Mouse (Mus musculus) ES-E14 (cell line): ENCODE measurements around the gene Fam19a3.
"Not testable (repeated sequence)": the region's sequence is repeated elsewhere in the genome, so short reads cannot be mapped to it uniquely, and the experiment has no call there.

Experiments
- CHD2 ChIP-seq: IDR thresholded peaks from 2 replicates; pipeline ENCODE4 v1.6.1; 2014; ENCODE audit warnings: mild to moderate bottlenecking, low read depth, low read length, inconsistent platforms
- MAFK ChIP-seq: IDR thresholded peaks from 2 replicates; pipeline ENCODE4 v1.6.1; 2014; ENCODE audit warnings: mild to moderate bottlenecking, low read depth, low read length, inconsistent platforms; ENCODE audit not compliant: insufficient read depth
- ZNF384 ChIP-seq: IDR thresholded peaks from 2 replicates; pipeline ENCODE4 v1.6.1; 2012; ENCODE audit warnings: low read depth, low read length, inconsistent platforms

DNA sequence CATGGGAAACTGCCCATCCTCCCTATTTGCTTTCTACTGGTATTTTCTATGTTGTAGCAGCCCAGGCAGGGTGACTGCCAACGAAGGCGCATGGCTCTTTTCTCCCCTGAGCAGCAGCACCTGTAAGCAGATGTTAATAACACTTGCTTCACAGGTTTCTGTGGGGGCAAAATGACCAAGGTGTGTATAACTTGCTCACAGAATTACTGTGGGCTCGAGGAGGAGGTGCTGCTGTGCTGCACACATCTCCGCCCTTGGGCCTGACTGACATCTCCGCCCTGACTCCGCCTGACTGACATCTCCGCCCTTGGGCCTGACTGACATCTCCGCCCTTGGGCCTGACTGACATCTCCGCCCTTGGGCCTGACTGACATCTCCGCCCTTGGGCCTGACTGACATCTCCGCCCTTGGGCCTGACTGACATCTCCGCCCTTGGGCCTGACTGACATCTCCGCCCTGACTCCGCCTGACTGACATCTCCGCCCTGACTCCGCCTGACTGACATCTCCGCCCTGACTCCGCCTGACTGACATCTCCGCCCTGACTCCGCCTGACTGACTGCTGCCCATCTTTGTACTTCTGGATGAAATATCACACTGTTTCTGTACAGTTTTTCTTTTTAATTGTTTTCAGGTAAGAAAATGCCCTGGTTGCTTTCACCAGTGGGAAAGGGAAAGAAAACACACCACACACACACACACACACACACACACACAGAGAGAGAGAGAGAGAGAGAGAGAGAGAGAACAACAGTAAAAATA, 19.4 kb downstream of the Fam19a3 start:
- not testable (repeated sequence) for TF ChIP-seq CHD2, ZNF384, MAFK
